Mouse (Mus musculus) liver, embryonic 12.5 days (tissue): ENCODE data around the gene Shank1. TPM values are rescaled to one million over a fixed set of nuclear protein-coding genes. Genes with fewer than 3 reads are reported as not detected.

Experiments
- ATAC-seq: fragments of 200-750 bp; cut with Nextera tagmentation; 2 replicates; pipeline ENCODE4 v1.8.0; 2017; ENCODE audit warnings: moderate number of reproducible peaks, mild to moderate bottlenecking, moderate library complexity
- H3K27ac ChIP-seq: fragments of 300-500 bp; sonication (generic); 2 replicates; pipeline ENCODE4 v1.5.1; 2016; ENCODE audit warnings: mild to moderate bottlenecking
- H3K27me3 ChIP-seq: fragments of 300-500 bp; sonication (generic); replicated peaks from 2 replicates; pipeline ENCODE4 v1.6.1; 2016; ENCODE audit warnings: mild to moderate bottlenecking, moderate library complexity
- H3K36me3 ChIP-seq: fragments of 300-500 bp; sonication (generic); 2 replicates; pipeline ENCODE4 v1.6.1; 2016; ENCODE audit warnings: mild to moderate bottlenecking, moderate library complexity
- H3K4me1 ChIP-seq: fragments of 300-500 bp; sonication (generic); 2 replicates; pipeline ENCODE4 v1.6.1; 2016
- H3K4me2 ChIP-seq: fragments of 300-500 bp; sonication (generic); 2 replicates; pipeline ENCODE4 v1.6.1; 2016; ENCODE audit warnings: mild to moderate bottlenecking, moderate library complexity
- H3K4me3 ChIP-seq: fragments of 300-500 bp; sonication (generic); 2 replicates; pipeline ENCODE4 v1.5.1; 2016; ENCODE audit warnings: mild to moderate bottlenecking, moderate library complexity
- H3K9ac ChIP-seq: fragments of 300-500 bp; sonication (generic); 2 replicates; pipeline ENCODE4 v1.6.1; 2016; ENCODE audit warnings: mild to moderate bottlenecking, moderate library complexity
- H3K9me3 ChIP-seq: fragments of 300-500 bp; sonication (generic); replicated peaks from 2 replicates; pipeline ENCODE4 v1.6.1; 2016; ENCODE audit warnings: mild to moderate bottlenecking, moderate library complexity
- WGBS: fragments of 180-500 bp; shearing (Covaris S2); methylation state at CpG from one replicate; pipeline ENCODE4 v1.1.7; 2016; ENCODE audit not compliant: insufficient replicate concordance; 5-methylcytosine and 5-hydroxymethylcytosine counted together
- polyA plus RNA-seq: library from polyadenylated mRNA; unstranded; fragments of >200 nt; fragmentation: Nextera tagmentation; extraction: Ambion mirVana; gene quantifications from 2 replicates; pipeline ENCODE4 v1.2.1, GENCODE M21; 2016

Shank1 gene
- polyA plus RNA-seq, 1 experiment from 2014 or later, result 0.18 TPM

DNA sequence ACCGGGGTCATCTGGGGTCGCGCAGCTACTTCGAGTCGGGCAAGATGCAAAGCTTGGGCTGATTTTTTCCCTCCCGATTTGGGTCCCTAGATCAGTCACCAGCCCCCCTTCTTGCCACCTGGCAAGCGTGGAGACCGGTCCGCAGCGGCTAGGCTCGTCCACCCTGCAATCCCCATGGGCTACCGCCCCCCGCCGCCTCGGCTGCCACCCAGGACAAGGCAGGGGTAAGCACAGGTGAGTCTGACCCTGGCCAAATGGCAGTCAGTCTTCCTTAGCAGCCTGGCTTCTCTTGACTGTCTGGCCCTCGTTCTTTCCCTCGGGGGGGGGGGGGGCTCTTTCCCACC is 74.6 kb downstream of the Shank1 start:
- Histone ChIP-seq H3K9ac (no peak overlapping the region), H3K27ac (no peak overlapping the region), H3K4me2 (peak overlapping the region; percentile 71), H3K27me3 (peaks cover 72% of the 10 kb centered on the region), H3K4me3 (peak overlapping the region; percentile 43), H3K9me3 (no peaks in the 10 kb centered on the region), H3K36me3 (no peaks in the 10 kb centered on the region), H3K4me1 (peaks cover 11% of the 10 kb centered on the region)
- 1% methylated on average over 17 of the region's 17 CpGs for WGBS
- ATAC-seq, result peak; percentile 31; the same call in 1 of the 2 replicates

- Histone ChIP-seq H3K4me3 (peak within 1 kb of the TSS; percentile 43), H3K9me3 (no peaks in the 10 kb centered on the region), H3K4me2 (peak within 1 kb of the TSS; percentile 71), H3K4me1 (peaks cover 11% of the 10 kb centered on the region), H3K9ac (no peak within 1 kb of the TSS), H3K36me3 (no peaks in the 10 kb centered on the region), H3K27ac (no peak within 1 kb of the TSS), H3K27me3 (peaks cover 82% of the 10 kb centered on the region)
- WGBS, result 60% methylated on average over 12 of the region's 12 CpGs
- no peak for ATAC-seq
These were observed 75.7 kb downstream of the Shank1 start, which contains the start of gene 1700008O03Rik for GRCm38 (mm10) chr7:44385720-44386119. Gene 1700008O03Rik (minus strand): TSS chr7:44385820.

DNA sequence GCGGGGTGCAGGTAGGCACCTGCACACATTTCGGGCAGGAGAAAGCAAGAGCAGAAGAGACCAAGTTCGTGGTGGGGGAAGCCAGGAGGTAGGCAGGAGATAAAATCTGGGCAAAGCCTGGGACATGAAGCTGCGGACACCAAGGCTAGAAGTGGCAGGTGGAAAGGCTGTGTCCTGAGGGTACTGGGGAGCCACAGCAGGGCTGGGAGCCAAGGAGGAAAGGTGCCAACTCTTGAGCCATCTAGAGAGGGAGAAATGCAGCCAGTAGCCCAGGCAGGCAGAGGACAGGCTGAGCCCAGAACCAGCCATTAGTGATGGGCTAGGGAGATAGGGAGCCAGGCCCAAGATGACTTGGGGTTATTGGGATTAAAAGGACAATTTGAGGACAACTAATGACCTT is 81.8 kb downstream of the Shank1 start:
- H3K27me3 ChIP-seq, result peaks cover 84% of the 10 kb centered on the region
- 56% methylated on average over 4 of the region's 4 CpGs for WGBS
- H3K4me1 ChIP-seq, result no peaks in the 10 kb centered on the region

DNA sequence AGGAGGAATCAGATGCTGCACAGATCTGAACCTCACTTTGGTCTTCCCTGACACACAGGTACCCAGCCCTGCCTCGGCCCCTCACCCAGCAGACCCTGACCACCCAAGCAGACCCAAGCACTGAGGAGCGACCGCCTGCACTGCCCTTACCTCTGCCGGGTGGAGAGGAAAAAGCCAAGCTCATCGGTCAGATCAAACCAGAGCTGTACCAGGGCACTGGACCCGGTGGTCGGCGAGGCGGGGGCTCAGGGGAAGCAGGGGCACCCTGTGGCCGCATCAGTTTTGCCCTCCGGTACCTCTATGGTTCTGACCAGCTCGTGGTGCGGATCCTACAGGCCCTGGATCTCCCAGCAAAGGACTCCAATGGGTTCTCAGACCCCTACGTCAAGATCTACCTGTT is 82.3 kb downstream of the Shank1 start:
- Histone ChIP-seq H3K4me1 (no peaks in the 10 kb centered on the region), H3K27me3 (peaks cover 84% of the 10 kb centered on the region), H3K4me3 (no peak overlapping the region), H3K27ac (no peak overlapping the region), H3K4me2 (no peak overlapping the region), H3K9me3 (no peaks in the 10 kb centered on the region), H3K9ac (no peak overlapping the region), H3K36me3 (no peaks in the 10 kb centered on the region)
- ATAC-seq, result no peak
- WGBS, result 69% methylated on average over 14 of the region's 14 CpGs

More for the DNA sequence above, 81.8 kb downstream of the Shank1 start:
- H3K27ac ChIP-seq, result no peak overlapping the region
- H3K9ac ChIP-seq, result no peak overlapping the region
- no peaks in the 10 kb centered on the region for H3K9me3 ChIP-seq
- H3K4me3 ChIP-seq, result no peak overlapping the region
- H3K36me3 ChIP-seq, result no peaks in the 10 kb centered on the region
- no peak for ATAC-seq
- no peak overlapping the region for H3K4me2 ChIP-seq

GRCm38 (mm10) chr7:44393284-44393683 is 83.2 kb downstream of the Shank1 start:
- Histone ChIP-seq H3K4me3 (no peak overlapping the region), H3K9me3 (no peaks in the 10 kb centered on the region), H3K36me3 (no peaks in the 10 kb centered on the region), H3K4me2 (no peak overlapping the region), H3K27me3 (peaks cover 76% of the 10 kb centered on the region), H3K4me1 (no peaks in the 10 kb centered on the region), H3K27ac (no peak overlapping the region), H3K9ac (no peak overlapping the region)
- 79% methylated on average over 17 of the region's 17 CpGs for WGBS
- no peak for ATAC-seq

DNA sequence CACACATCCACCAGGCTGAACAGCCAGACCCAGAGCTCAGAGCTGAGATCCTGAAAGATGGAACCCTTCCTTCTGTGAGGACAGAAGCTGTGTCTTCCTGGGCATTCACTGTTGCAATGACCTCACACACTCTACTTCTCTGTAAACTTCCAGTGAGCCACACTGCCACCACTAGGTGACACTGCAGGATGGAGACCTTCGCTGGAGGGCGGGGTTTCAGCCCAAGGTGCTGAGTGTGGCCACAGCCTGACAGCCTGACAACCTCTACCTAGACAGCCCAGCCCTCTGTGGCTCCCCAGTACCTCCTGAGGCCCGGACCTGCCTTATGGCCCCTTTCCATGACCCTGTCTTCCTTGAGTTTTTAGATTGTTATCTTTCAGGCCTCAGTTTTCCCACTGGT is 88.5 kb downstream of the Shank1 start:
- H3K9me3 ChIP-seq, result no peaks in the 10 kb centered on the region
- H3K36me3 ChIP-seq, result no peaks in the 10 kb centered on the region
- no peak overlapping the region for H3K4me3 ChIP-seq
- H3K4me2 ChIP-seq, result no peak overlapping the region
- peaks cover 57% of the 10 kb centered on the region for H3K27me3 ChIP-seq
- WGBS, result 10% methylated on average over 3 of the region's 3 CpGs
- no peak overlapping the region for H3K9ac ChIP-seq
- no peak overlapping the region for H3K27ac ChIP-seq
- peaks cover 6% of the 10 kb centered on the region; the same call in 1 of the 2 replicates for H3K4me1 ChIP-seq
- peak; percentile 64 for ATAC-seq

- H3K36me3 ChIP-seq, result no peaks in the 10 kb centered on the region
- no peak overlapping the region for H3K9ac ChIP-seq
- ATAC-seq, result no peak
- H3K9me3 ChIP-seq, result no peaks in the 10 kb centered on the region
- no peak overlapping the region for H3K4me3 ChIP-seq
- no peak overlapping the region for H3K27ac ChIP-seq
- H3K4me2 ChIP-seq, result no peak overlapping the region
- 56% methylated on average over 6 of the region's 6 CpGs for WGBS
- H3K4me1 ChIP-seq, result peaks cover 26% of the 10 kb centered on the region
- H3K27me3 ChIP-seq, result peaks cover 48% of the 10 kb centered on the region
These were observed 91.6 kb downstream of the Shank1 start for GRCm38 (mm10) chr7:44401673-44402072.

DNA sequence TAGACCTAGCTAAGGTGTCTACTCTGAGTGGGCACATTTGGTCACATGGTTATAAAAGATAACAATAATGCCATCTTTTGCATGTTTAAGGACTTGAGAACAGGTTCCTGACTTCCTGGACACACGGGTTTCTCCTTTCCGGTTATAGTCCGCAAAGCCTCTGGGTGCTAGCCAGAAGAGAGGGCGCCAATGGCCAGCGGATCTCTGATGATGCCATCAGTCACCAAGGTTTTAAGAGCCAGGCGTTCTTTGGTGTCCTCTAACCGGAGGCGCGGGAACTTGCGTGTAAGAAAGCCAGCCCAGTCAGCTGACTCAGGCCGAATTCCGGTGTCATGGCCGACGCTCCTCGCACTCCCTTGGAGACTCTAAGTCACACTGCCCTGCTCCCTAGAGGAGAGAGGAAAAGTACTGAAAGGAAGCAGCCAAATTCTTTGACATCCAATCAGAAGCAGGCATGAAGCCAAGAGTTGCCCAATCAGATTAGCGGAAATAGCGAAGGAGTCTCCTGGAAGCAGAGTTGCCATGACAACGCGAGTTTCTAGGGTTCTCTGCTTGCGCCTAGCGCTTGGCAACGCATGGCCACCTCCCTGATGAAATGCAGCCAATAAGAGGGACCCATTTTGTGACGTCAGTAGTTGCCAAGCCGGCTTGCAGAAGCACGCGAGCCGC is 95.4 kb downstream of the Shank1 start:
- H3K36me3 ChIP-seq, result no peaks in the 10 kb centered on the region
- H3K4me1 ChIP-seq, result peaks cover 23% of the 10 kb centered on the region
- no peak overlapping the region for H3K27ac ChIP-seq
- H3K4me3 ChIP-seq, result peak overlapping the region; percentile 38
- peaks cover 64% of the 10 kb centered on the region for H3K27me3 ChIP-seq
- no peaks in the 10 kb centered on the region for H3K9me3 ChIP-seq
- WGBS, result 4% methylated on average over 27 of the region's 27 CpGs
- no peak overlapping the region for H3K9ac ChIP-seq
- peak overlapping the region; percentile 66 for H3K4me2 ChIP-seq
- peak; percentile 78 for ATAC-seq

GRCm38 (mm10) chr7:44406015-44406355 is 95.9 kb downstream of the Shank1 start:
- peaks cover 23% of the 10 kb centered on the region for H3K4me1 ChIP-seq
- peak overlapping the region; percentile 66 for H3K4me2 ChIP-seq
- H3K4me3 ChIP-seq, result peak overlapping the region; percentile 38
- H3K9ac ChIP-seq, result no peak overlapping the region
- H3K9me3 ChIP-seq, result no peaks in the 10 kb centered on the region
- H3K36me3 ChIP-seq, result no peaks in the 10 kb centered on the region
- WGBS, result 5% methylated on average over 5 of the region's 5 CpGs
- no peak overlapping the region for H3K27ac ChIP-seq
- peaks cover 62% of the 10 kb centered on the region for H3K27me3 ChIP-seq
- peak; percentile 40; the same call in 1 of the 2 replicates for ATAC-seq

Other genes starting within 250 kb of the Shank1 start
- gene Klk1b21, start 207.9 kb upstream of the Shank1 start, polyA plus RNA-seq, result not detected in 2 replicates
- not detected in 2 replicates for gene Klk1b22, start 197.6 kb upstream of the Shank1 start, polyA plus RNA-seq
- not detected in 2 replicates for gene Klk1b16, start 173.5 kb upstream of the Shank1 start, polyA plus RNA-seq
- gene Klk1b24, start 122.0 kb upstream of the Shank1 start, polyA plus RNA-seq, result not detected in 2 replicates
- not detected in 2 replicates for gene Klk1b3, start 112.1 kb upstream of the Shank1 start, polyA plus RNA-seq
- gene Klk1b4, start 102.8 kb upstream of the Shank1 start, polyA plus RNA-seq, result not detected in 2 replicates
- not detected in 2 replicates for gene Klk1b5, start 94.3 kb upstream of the Shank1 start, polyA plus RNA-seq
- gene Klk1, start 84.9 kb upstream of the Shank1 start, polyA plus RNA-seq, result not detected in 2 replicates
- gene Gm36864, start 74.1 kb upstream of the Shank1 start, polyA plus RNA-seq, result 0.08 TPM in 1 of 2 replicates, not detected in the other
- gene 1700028J19Rik, start 63.6 kb upstream of the Shank1 start, polyA plus RNA-seq, result 1.8 and 1.9 TPM in 2 replicates
- gene 2410002F23Rik, start 63.5 kb upstream of the Shank1 start, polyA plus RNA-seq, result 64.3 and 66.7 TPM in 2 replicates
- not detected in 2 replicates for gene Acp4, start 52.9 kb upstream of the Shank1 start, polyA plus RNA-seq
- gene Gm15517, start 48.8 kb upstream of the Shank1 start, polyA plus RNA-seq, result not detected in 2 replicates
- 0.50 and 0.55 TPM in 2 replicates for gene Clec11a, start 3.4 kb upstream of the Shank1 start, polyA plus RNA-seq
- gene Syt3, start 73.8 kb downstream of the Shank1 start, polyA plus RNA-seq, result 0.05 and 0.11 TPM in 2 replicates
- gene 1700008O03Rik, start 75.6 kb downstream of the Shank1 start, polyA plus RNA-seq, result 0.38 TPM in 1 of 2 replicates, not detected in the other
- 0.07 TPM in 1 of 2 replicates, not detected in the other for gene Lrrc4b, start 118.8 kb downstream of the Shank1 start, polyA plus RNA-seq
- 5.5 and 6.4 TPM in 2 replicates for gene Aspdh, start 155.1 kb downstream of the Shank1 start, polyA plus RNA-seq
- gene Josd2, start 157.7 kb downstream of the Shank1 start, polyA plus RNA-seq, result 189 and 194 TPM in 2 replicates
- gene Emc10, start 186.3 kb downstream of the Shank1 start, polyA plus RNA-seq, result 70.6 and 74.8 TPM in 2 replicates
- 2.8 and 3.3 TPM in 2 replicates for gene Fam71e1, start 186.3 kb downstream of the Shank1 start, polyA plus RNA-seq
- not detected in 2 replicates for gene Mybpc2, start 214.4 kb downstream of the Shank1 start, polyA plus RNA-seq
- gene Spib, start 221.8 kb downstream of the Shank1 start, polyA plus RNA-seq, result 0.08 TPM in 1 of 2 replicates, not detected in the other
- gene Pold1, start 238.6 kb downstream of the Shank1 start, polyA plus RNA-seq, result 94.2 and 94.3 TPM in 2 replicates
- 51.9 and 54.1 TPM in 2 replicates for gene Nr1h2, start 243.7 kb downstream of the Shank1 start, polyA plus RNA-seq